Mouse (Mus musculus) testis, postnatal 10 days (tissue): Measurements from ENCODE around the gene Pdzrn4.

ENCODE experiments used
- DNase-seq: peaks from one replicate; pipeline ENCODE4 v3.0.0; 2021; ENCODE audit warnings: low spot score

Pdzrn4 gene

DNA sequence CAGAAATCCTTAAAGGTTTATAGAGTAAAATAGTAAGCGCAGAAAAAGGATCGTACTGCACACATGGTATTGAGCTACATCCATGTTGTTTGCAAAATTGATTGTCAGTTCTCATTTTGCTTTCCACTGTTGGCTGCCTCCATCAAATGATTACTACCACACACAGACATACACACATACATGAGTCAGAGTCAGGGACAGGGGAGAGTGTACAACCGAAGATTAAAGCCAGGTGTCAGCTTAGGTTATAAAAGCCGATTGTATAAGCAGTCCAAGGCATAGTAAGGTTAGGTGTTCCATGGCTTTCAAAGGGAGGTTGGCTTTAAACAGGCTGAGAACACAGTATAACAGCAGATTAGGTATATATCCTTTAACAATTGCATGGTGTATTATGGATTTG, 343.2 kb downstream of the Pdzrn4 start:
- no peak for DNase-seq

DNA sequence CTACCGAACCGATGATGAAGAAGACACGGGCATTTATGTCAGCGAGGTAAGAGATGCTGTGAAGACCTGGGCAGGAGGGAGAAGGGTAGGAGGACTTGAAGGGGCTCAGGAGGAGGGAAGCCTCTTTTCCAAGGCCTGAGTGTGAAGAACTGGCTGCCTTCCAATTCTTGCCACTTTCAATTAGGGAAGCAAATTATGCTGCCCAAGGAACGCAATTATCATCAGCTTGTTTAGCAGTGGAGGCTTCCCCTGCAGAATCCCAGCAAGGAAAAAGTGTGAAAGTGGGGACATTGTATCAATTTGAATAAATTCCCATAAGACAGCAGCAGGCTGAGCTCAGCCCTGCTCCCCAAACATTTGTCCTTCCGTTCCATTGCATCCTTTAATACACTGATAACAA, 346.9 kb downstream of the Pdzrn4 start:
- no peak for DNase-seq

DNA sequence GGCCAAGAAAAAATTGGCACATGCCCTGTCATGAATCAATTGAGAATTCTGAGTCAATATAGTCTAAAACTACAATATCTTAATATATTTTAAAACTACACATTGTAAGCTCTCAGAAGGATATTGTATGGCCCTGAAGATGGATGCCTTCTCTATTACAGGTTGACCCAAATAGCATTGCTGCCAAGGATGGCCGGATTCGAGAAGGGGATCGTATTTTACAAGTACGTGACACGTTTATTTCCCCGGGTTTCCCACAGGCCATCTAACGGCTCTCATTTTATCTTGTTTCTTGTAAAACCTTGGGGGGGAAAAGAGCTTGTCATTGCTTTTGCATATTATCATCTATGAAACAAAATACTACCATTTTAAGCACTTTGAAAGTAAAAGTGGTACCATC, 349.4 kb downstream of the Pdzrn4 start:
- no peak for DNase-seq

DNA sequence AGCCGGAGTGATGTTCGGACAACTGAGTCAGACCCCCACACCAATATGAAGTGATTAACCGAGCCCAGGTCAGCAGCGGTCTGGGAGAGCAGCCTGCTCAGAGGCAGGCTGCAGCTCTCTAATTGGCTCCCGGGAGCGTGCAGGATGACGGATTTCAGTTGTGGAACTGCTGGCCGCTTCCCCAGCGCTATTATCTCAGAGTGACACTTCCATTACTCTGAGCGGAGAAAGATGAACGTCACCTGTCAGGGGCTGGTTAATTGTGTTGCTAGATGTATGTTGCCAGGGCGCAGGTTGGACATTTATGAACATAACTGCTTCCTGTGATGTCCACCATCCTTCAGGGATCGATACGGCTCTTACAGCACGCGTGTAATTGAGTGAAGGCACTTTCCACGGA, 355.5 kb downstream of the Pdzrn4 start:
- DNase-seq: no peak

DNA sequence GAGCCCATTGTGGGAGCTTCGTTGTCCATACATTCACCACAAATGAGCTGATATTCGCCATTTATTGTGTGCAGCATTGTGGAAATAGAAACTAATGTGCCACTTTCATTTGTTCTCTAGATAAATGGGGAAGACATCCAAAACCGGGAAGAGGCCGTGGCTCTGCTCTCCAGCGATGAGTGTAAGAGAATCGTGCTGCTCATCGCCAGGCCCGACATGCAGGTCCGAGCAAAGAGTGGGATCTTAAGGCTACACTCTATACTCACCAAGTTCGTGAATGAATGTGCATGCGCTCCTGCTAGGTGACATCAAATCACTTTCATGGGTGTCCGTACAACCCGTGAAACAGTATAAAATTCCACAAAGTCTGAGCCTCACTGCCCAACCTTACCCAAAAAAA, 355.9 kb downstream of the Pdzrn4 start:
- no peak for DNase-seq

DNA sequence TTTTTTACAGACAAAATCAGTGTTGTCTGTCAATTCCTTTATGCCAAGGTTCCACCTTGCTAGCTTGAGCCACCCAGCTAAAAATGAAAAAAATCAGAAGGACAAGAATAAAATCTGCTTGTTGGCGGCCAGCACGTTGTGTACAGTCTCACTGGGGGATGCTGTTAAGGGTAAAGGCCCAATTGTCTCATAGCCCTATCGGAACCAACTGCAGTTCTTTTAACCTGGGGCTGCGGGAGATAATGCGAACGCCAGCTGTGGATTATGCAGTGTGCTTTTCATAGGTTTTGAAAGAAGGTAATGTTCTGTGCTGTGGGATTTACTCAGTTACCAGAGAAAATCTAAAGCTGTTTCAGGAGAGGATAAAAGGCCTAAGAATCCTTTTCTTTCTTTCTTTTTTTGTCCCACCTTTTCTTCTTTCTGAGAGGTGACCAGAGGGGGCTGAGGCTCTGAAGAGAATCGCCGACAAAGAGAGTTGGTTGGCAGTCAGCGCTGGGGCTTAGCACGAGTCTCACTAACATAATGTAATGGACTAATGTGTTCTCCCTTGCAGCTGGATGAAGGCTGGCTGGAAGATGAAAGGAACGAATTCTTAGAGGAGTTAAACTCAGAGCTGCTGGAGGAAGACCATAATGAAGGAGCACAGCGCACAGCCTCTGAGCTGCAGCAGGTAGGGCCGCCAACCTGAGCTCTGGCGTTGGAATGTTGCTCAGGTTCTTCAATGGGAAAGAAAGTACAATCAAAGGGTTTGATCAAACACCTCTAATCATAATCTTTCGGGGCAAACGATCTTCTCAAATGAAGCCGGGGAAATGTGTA, 360.6 kb downstream of the Pdzrn4 start:
- DNase-seq: no peak

DNA sequence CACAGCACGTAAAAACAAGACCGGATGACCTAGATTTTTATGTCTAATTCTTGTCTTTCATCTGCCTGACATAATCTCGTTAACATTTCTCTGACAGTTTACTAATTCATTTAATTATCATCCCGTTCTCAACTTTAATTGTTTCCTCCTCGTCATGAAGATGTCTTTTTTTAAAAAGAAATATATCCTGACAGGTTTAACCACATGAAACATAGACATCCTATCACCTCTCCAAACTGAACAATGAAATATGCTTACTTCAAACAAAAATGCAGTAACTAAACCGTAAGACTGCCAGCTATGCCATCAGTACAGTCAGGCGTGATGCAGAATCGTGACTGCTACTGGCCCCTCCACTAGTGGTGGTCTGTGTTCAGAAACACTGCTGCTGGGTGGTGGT, 362.3 kb downstream of the Pdzrn4 start:
- DNase-seq: no peak

DNA sequence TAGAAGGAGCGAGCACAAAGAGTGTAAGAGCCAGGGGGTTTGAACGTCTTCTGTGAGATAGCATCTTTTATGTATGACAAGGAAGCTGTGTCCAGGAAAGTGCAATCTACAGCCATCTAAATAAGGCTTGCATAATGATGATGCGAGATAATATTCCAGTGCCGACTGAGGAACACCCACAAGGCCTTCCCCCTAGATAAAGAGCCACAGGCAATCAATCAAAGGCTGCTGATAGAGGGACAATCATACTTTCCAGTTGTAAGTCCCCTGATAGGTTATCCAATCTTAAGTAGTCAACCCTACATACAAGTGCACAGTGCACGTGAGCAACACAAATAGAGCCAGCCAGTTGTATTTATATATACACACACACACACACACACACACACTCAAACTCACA, 366.6 kb downstream of the Pdzrn4 start:
- no peak for DNase-seq

DNA sequence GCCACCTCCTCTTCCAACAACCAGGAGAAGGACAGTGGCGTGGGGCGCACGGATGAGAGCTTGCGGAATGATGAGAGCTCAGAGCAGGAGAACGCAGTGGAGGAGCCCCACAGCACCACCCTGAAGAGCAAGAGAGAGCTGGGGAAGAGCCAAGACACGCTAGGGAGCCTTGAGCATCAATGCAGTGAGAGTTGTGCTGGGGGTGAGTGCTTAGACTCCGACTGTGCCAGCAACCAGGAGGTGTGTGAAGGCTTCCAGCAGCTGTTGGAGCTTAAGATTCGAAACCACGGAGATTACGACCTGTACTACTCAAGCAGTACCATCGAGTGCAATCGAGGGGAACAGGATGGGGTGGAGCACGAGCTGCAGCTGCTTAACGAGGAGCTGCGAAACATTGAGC, 372.9 kb downstream of the Pdzrn4 start:
- DNase-seq: no peak

DNA sequence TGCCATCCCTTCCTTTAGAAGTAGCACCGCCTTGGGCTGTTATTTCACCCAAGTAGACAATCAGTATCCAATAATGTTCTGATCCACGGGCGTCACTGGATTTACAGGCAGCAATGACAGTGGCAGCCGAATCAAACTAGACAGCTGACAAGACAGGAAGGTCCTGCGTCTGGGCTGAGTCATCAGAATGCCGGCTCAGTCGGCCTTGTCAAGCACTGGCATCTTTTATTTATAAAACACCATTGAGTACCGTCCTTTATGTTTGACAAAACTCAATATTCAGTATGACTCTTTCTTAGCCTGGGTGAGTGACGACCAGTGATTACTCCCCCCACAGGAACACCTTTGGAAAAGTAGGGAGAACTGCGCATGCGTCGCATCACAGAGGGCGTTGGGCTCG, 391.4 kb downstream of the Pdzrn4 start:
- no peak for DNase-seq

DNA sequence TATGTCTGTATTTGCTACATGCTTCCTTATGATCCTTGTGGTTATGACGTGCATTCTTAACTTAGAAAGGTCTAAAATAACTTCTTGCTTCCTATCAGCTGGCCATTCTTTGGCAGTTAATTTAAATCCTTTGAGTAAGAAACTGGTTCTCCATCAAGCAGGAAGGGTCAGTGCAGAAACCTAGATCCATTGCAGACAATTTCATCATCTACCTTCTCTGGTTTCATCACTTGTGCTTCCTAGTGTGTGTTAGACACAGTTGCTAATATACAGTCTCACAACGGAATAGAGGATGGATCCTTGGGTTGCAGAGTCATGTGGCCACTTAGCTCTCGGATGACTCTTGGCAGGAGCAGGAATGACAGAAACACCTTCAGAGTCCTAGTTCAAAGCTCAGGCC, 397.6 kb downstream of the Pdzrn4 start:
- DNase-seq: no peak

DNA sequence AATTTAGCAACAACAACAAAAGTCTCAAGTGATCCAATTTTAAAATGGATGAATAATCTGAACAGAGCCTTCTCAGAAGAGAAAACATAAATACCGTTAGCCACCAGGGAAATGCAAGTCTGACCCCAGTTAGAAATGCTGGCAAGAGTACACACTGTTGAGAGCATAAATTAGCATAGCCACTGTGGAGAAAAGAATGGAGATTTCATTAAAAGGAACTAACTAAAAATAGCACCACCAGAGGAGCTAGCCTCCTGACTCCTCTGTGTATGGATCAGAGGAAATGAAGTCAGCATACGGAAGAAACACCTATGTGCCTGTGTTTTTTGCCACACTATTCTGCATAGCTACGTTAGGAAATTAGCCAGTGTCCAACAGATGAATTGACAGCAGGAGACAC, 409.3 kb downstream of the Pdzrn4 start:
- DNase-seq: no peak

DNA sequence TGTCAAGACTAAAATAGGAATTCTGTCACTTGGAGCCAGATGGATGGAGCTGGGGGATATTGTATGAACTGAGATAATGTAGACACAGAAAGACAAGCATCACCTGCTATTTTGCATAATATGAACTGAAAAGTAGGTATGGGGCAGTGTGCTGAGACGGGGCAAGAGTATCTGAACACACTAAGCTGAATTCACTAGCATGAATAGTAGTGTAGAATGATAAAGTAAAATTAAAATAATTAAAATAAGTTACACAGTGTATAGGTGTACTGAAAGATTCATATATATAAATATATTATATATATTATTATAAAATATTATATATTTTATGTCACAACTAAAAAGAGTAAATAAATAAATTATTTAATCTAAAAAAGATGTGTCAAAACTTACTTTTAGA, 409.7 kb downstream of the Pdzrn4 start:
- DNase-seq: no peak
